Mouse (Mus musculus): Measurements from ENCODE around the gene Ezh1.

- TF ChIP-seq CTCF (conservative IDR thresholded peaks at IDR 0.05; ENCODE audit: insufficient read depth, insufficient read length, low read depth, low read length), result no peak
- no peak for TF ChIP-seq POLR2A (IDR thresholded peaks at IDR 0.05; ENCODE audit: low read depth, low read length)
Measured at GRCm38 (mm10) chr11:101246702-101247012, 20.4 kb upstream of the Ezh1 start.
